Mouse (Mus musculus) heart, embryonic 10.5 days (tissue): ENCODE measurements around the gene Chpt1. TPM values are rescaled to one million over a fixed set of nuclear protein-coding genes. Genes with fewer than 3 reads are reported as not detected.
"Not testable (repeated sequence)": the region's sequence is repeated elsewhere in the genome, so short reads cannot be mapped to it uniquely, and the experiment has no call there.

Experiments used
- DNase-seq: peaks from one replicate; pipeline ENCODE4 v3.0.0-alpha.2; 2017; ENCODE audit warnings: low spot score
- H3K27ac ChIP-seq: fragments of 300-500 bp; sonication (generic); 2 replicates; pipeline ENCODE4 v1.5.1; 2016; ENCODE audit warnings: mild to moderate bottlenecking
- H3K27me3 ChIP-seq: fragments of 300-500 bp; sonication (generic); 2 replicates; pipeline ENCODE4 v1.6.1; 2016; ENCODE audit warnings: mild to moderate bottlenecking; ENCODE audit not compliant: poor library complexity, insufficient read depth, severe bottlenecking
- H3K36me3 ChIP-seq: fragments of 300-500 bp; sonication (generic); 2 replicates; pipeline ENCODE4 v1.6.1; 2016; ENCODE audit warnings: mild to moderate bottlenecking, moderate library complexity
- H3K4me1 ChIP-seq: fragments of 300-500 bp; sonication (generic); 2 replicates; pipeline ENCODE4 v1.6.1; 2016; ENCODE audit warnings: mild to moderate bottlenecking
- H3K4me3 ChIP-seq: fragments of 300-500 bp; sonication (generic); 2 replicates; pipeline ENCODE4 v1.5.1; 2016; ENCODE audit warnings: mild to moderate bottlenecking, moderate library complexity
- H3K9me3 ChIP-seq: fragments of 300-500 bp; sonication (generic); 2 replicates; pipeline ENCODE4 v1.6.1; 2016; ENCODE audit warnings: mild to moderate bottlenecking, moderate library complexity
- WGBS: fragments of 180-500 bp; shearing (Covaris S2); methylation state at CpG from one replicate; pipeline ENCODE4 v1.1.7; 2016; 5-methylcytosine and 5-hydroxymethylcytosine counted together
- polyA plus RNA-seq: library from polyadenylated mRNA; unstranded; fragments of >200 nt; fragmentation: Nextera tagmentation; extraction: Ambion mirVana; gene quantifications from 2 replicates; pipeline ENCODE4 v1.2.1, GENCODE M21; 2016

Chpt1 gene
- polyA plus RNA-seq, 1 experiment from 2014 or later: 15.8 TPM

DNA sequence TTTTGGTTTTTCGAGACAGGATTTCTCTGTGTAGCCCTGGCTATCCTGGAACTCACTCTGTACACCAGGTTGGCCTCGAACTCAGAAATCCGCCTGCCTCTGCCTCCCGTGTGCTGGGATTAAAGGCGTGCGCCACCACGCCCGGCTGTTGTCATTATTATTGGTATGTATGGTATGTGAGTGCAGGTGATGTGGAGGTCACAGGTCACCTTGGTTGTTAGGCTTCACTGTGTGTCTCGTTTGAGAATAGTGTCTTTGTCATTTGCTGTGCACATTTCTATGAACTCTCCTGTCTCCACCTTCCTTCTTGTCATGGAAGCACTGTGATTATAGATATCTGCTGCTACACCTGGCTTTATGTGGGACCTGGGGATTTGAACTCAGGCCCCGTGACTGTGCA is 21.0 kb downstream of the Chpt1 start:
- H3K27me3 ChIP-seq, H3K36me3 ChIP-seq, H3K9me3 ChIP-seq, H3K27ac ChIP-seq, H3K4me1 ChIP-seq, H3K4me3 ChIP-seq, DNase-seq: not testable (repeated sequence)
- WGBS: 92% methylated on average over 10 of the region's 10 CpGs

GRCm38 (mm10) chr10:88460122-88460820 is 43.6 kb downstream of the Chpt1 start:
- WGBS: 60% methylated on average over 18 of the region's 18 CpGs
- Histone ChIP-seq H3K36me3 (no peaks in the 10 kb centered on the region), H3K4me1 (0 out of 2 replicates have a peak, but pooled peaks cover 4% of the 10 kb centered on the region), H3K27ac (no peak overlapping the region), H3K9me3 (no peaks in the 10 kb centered on the region), H3K27me3 (no peaks in the 10 kb centered on the region), H3K4me3 (0 out of 2 replicates have a peak overlapping the region, but pooled peaks have one; percentile 8)
- DNase-seq: no peak

DNA sequence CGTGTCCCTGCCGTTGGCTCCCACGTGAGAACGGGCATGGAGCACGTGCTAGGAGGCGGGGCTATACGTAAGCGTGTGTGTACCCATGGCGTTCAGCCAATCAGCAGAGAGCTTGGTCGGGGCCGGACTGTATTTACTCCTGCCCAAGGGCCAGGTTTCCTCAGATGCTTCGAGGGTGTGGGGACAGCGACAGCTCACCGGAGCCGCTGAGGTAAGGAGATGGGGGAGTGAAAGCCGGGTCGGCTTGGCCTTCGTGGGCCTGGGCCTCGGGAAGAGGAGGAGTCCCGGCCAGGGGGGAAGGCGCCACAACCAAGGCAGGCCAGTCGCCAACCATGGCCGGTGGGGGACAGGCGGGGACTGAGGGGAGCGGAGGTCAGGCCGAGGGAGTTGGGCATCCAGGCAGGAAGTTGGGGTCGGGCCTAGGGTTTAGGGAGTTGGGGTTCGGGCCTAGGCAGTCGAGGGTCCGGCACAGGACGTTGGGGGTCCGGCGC is 44.3 kb downstream of the Chpt1 start, which contains the start of gene Sycp3:
TSS of gene Sycp3 (plus strand) at position 68 of the 491 bp plus-strand sequence.
- no peak for DNase-seq
- H3K36me3 ChIP-seq: no peaks in the 10 kb centered on the region
- H3K27me3 ChIP-seq: no peaks in the 10 kb centered on the region
- 69% methylated on average over 33 of the region's 33 CpGs for WGBS
- 0 out of 2 replicates have a peak, but pooled peaks cover 4% of the 10 kb centered on the region for H3K4me1 ChIP-seq
- no peaks in the 10 kb centered on the region for H3K9me3 ChIP-seq
- no peak within 1 kb of the TSS for H3K27ac ChIP-seq
- H3K4me3 ChIP-seq: 0 out of 2 replicates have a peak within 1 kb of the TSS, but pooled peaks have one; percentile 8

- H3K36me3 ChIP-seq: no peaks in the 10 kb centered on the region
- 0 out of 2 replicates have a peak, but pooled peaks cover 4% of the 10 kb centered on the region for H3K4me1 ChIP-seq
- 37% methylated on average over 6 of the region's 6 CpGs for WGBS
- H3K9me3 ChIP-seq: no peaks in the 10 kb centered on the region
- DNase-seq: no peak
- H3K27me3 ChIP-seq: no peaks in the 10 kb centered on the region
- no peak overlapping the region for H3K4me3 ChIP-seq
- H3K27ac ChIP-seq: no peak overlapping the region
These were observed 46.1 kb downstream of the Chpt1 start for GRCm38 (mm10) chr10:88457816-88458215.

DNA sequence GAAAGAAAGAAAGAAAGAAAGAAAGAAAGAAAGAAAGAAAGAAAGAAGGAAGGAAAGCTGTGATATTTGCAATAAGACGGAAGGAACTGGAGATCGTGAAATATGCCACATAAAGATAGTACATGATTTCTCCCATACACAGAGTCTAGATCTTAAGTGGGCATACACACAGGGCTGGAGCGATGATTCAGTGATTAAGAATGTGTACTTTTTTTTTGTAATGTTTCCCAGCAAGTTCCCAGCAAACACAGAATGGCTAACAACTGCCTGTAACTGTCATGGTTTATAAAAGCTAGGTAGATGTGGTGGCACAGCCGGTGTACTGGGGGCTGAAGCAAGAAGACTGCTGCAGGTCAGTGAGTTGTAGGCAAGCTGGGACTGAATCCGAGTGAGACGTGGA is 51.9 kb downstream of the Chpt1 start:
- Histone ChIP-seq H3K4me3 (no peak overlapping the region), H3K36me3 (no peaks in the 10 kb centered on the region), H3K27ac (no peak overlapping the region), H3K27me3 (no peaks in the 10 kb centered on the region), H3K4me1 (no peaks in the 10 kb centered on the region), H3K9me3 (no peaks in the 10 kb centered on the region)
- DNase-seq: no peak
- WGBS: 85% methylated on average over 6 of the region's 6 CpGs

DNA sequence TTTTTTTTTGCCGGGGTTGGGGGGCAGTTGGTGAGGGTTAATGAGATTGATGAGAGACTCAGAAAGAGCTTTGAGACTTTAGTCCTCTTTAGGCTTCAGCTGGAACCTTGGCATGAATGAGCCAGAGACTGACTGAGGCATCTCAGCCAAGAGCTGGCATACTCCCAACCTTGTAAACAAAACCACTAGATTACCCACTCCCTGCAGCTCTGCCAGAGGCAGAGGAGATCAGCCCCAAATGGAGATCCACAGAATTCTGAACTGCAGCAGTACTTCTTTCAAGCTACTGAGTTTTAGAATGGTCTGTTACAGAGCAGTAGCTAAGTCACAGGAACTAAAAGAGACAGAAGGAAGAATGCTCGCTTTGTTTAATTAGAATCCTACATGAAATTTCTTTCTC is 52.7 kb downstream of the Chpt1 start:
- H3K27me3 ChIP-seq: no peaks in the 10 kb centered on the region
- H3K9me3 ChIP-seq: no peaks in the 10 kb centered on the region
- WGBS: 82% methylated on average over 2 of the region's 2 CpGs
- H3K27ac ChIP-seq: no peak overlapping the region
- H3K36me3 ChIP-seq: no peaks in the 10 kb centered on the region
- no peak overlapping the region for H3K4me3 ChIP-seq
- H3K4me1 ChIP-seq: no peaks in the 10 kb centered on the region
- DNase-seq: no peak

- no peaks in the 10 kb centered on the region for H3K9me3 ChIP-seq
- H3K4me1 ChIP-seq: no peaks in the 10 kb centered on the region
- H3K4me3 ChIP-seq: no peak overlapping the region
- no peak overlapping the region for H3K27ac ChIP-seq
- 85% methylated on average over 6 of the region's 6 CpGs for WGBS
- H3K36me3 ChIP-seq: peaks cover 21% of the 10 kb centered on the region; the same call in 1 of the 2 replicates
- H3K27me3 ChIP-seq: no peaks in the 10 kb centered on the region
- DNase-seq: peak; percentile 3
These were observed 62.6 kb downstream of the Chpt1 start for GRCm38 (mm10) chr10:88441224-88441623.

DNA sequence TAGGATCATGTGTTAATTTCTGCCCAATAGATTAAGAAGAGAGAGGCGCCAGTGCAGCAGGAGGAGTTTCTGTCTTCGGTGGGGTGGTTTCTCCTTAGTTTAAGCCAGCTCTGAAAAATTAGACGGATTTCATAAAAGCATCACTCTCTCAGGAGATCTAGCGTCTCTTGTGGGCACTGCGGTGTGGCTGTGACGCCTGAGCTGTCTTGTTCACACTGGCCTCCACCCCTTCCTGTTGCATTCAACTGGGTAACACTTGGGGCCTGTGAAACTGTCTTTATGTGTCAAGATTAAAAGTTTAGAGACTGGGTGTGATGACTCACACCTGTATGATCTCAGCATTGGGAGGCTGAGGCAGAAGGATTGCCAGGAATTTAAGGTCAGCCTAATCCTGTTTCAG is 75.9 kb downstream of the Chpt1 start:
- no peak for DNase-seq
- no peak overlapping the region for H3K27ac ChIP-seq
- H3K9me3 ChIP-seq: no peaks in the 10 kb centered on the region
- no peaks in the 10 kb centered on the region; the same call in 1 of the 2 replicates for H3K4me1 ChIP-seq
- H3K27me3 ChIP-seq: no peaks in the 10 kb centered on the region
- 90% methylated on average over 6 of the region's 6 CpGs for WGBS
- peaks cover 18% of the 10 kb centered on the region for H3K36me3 ChIP-seq
- no peak overlapping the region for H3K4me3 ChIP-seq

- H3K4me3 ChIP-seq: no peak overlapping the region
- no peak overlapping the region for H3K27ac ChIP-seq
- peaks cover 6% of the 10 kb centered on the region; the same call in 1 of the 2 replicates for H3K4me1 ChIP-seq
- DNase-seq: no peak
- no peaks in the 10 kb centered on the region for H3K9me3 ChIP-seq
- H3K36me3 ChIP-seq: peaks cover 22% of the 10 kb centered on the region
- WGBS: 59% methylated on average over 5 of the region's 5 CpGs
- no peaks in the 10 kb centered on the region for H3K27me3 ChIP-seq
These were observed 77.0 kb downstream of the Chpt1 start for GRCm38 (mm10) chr10:88426896-88427295.

DNA sequence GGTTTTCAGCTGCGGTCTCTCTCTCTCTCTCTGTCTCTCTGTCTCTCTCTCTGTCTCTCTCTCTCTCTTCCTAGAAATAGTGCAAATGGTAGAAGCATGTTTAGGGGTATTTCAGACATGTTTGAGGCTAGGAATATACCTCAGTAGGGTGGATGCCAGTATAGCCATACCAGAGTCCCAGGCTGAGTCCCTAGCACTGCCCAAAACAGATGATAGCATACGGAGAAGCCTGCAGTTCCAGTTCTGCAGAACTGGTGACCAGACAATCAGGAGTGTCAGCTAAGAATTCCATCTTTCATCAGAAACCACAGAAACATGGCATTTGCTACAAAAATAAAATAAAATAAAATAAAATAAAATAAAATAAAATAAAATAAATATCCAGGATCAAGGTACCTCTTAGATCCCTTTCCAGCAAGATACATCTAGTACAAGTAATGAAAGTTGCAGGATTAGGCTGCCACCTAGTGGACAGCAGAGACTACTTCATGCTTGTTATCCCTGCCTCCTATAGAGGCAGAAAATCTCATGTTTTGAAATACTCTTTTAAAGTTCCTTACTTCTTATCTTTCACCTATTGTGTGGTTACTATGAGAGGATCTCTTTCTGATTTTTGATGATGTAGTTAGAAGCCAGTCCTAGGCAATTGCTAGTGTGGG is 77.6 kb downstream of the Chpt1 start:
- Histone ChIP-seq H3K4me3 (no peak overlapping the region), H3K27ac (no peak overlapping the region), H3K36me3 (peaks cover 19% of the 10 kb centered on the region), H3K9me3 (no peaks in the 10 kb centered on the region), H3K4me1 (peaks cover 8% of the 10 kb centered on the region), H3K27me3 (no peaks in the 10 kb centered on the region)
- WGBS: 90% methylated on average over 2 of the region's 2 CpGs
- DNase-seq: no peak

- H3K9me3 ChIP-seq: no peaks in the 10 kb centered on the region
- no peak for DNase-seq
- WGBS: 81% methylated on average over 19 of the region's 19 CpGs
- no peak overlapping the region for H3K27ac ChIP-seq
- no peaks in the 10 kb centered on the region for H3K27me3 ChIP-seq
- peaks cover 10% of the 10 kb centered on the region; the same call in 1 of the 2 replicates for H3K36me3 ChIP-seq
- no peak overlapping the region for H3K4me3 ChIP-seq
- peaks cover 12% of the 10 kb centered on the region for H3K4me1 ChIP-seq
These were observed 83.0 kb downstream of the Chpt1 start for GRCm38 (mm10) chr10:88420655-88421435.

DNA sequence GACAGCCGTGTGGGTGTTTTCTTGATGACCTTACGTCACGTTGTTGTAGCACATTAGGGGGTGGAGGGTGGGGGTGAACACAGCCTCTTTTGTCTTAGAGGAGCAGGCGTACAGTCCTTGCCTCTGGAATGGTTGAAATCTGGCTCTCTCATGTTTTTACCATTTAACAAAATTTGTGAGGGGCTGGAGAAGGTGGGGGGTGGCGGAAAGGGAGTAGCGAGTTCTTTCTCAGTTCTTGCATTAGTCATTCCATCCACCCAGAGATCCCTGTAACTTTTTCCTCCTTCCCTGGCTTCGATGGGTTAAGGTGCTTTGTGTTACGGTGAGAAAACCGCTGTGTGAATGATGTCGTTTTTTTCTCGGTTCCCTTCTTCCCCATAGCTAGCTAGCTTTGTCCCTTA is 83.7 kb downstream of the Chpt1 start:
- 79% methylated on average over 11 of the region's 11 CpGs for WGBS
- H3K4me3 ChIP-seq: no peak overlapping the region
- DNase-seq: no peak

More for the DNA sequence above, 83.7 kb downstream of the Chpt1 start:
- Histone ChIP-seq H3K9me3 (no peaks in the 10 kb centered on the region), H3K27me3 (no peaks in the 10 kb centered on the region), H3K4me1 (peaks cover 12% of the 10 kb centered on the region), H3K27ac (no peak overlapping the region), H3K36me3 (peaks cover 10% of the 10 kb centered on the region; the same call in 1 of the 2 replicates)
